Mouse (Mus musculus): ENCODE data around the gene Nemp1. TPM values are rescaled to one million over a fixed set of nuclear protein-coding genes. Genes with fewer than 3 reads are reported as not detected.

The Nemp1 gene
- total RNA-seq, 2 experiments from 2014 or later = 1.5 to 2.1 TPM

- TF ChIP-seq CTCF (IDR thresholded peaks at IDR 0.05) = no peak
- DNase-seq = no peak
- intact Hi-C loops (cut with DNase I) = no loop called here
These were observed 57.5 kb downstream of the Nemp1 start, which contains the start of gene Tac2 for GRCm38 (mm10) chr10:127724178-127724577. Gene Tac2 (plus strand): TSS chr10:127724478.

GRCm38 (mm10) chr10:127725136-127725535 is 58.4 kb downstream of the Nemp1 start:
- no peak overlapping the region for H3K4me3 ChIP-seq
- DNase-seq = no peak
- TF ChIP-seq CTCF (IDR thresholded peaks at IDR 0.05) = no peak
- intact Hi-C loops (cut with DNase I) = no loop called here
- H3K27ac ChIP-seq = no peak overlapping the region

More at GRCm38 (mm10) chr10:127724178-127724577, 57.5 kb downstream of the Nemp1 start, which contains the start of gene Tac2:
- Histone ChIP-seq H3K4me3 (no peak within 1 kb of the TSS), H3K27ac (no peak within 1 kb of the TSS)

- intact Hi-C loops (cut with DNase I) = no loop called here
- TF ChIP-seq CTCF (IDR thresholded peaks at IDR 0.05) = no peak
These were observed 61.7 kb downstream of the Nemp1 start for GRCm38 (mm10) chr10:127728437-127728836.

GRCm38 (mm10) chr10:127730285-127730932 is 63.7 kb downstream of the Nemp1 start:
- intact Hi-C loops (cut with DNase I) = no loop called here
- Histone ChIP-seq H3K4me3 (no peak overlapping the region), H3K27ac (no peak overlapping the region)
- no peak for DNase-seq
- no peak for TF ChIP-seq CTCF (IDR thresholded peaks at IDR 0.05)

More at GRCm38 (mm10) chr10:127728437-127728836, 61.7 kb downstream of the Nemp1 start:
- no peak overlapping the region for H3K27ac ChIP-seq
- H3K4me3 ChIP-seq = no peak overlapping the region
- DNase-seq = no peak

- no peak for TF ChIP-seq CTCF (IDR thresholded peaks at IDR 0.05)
- H3K4me3 ChIP-seq = no peak overlapping the region
- no peak overlapping the region for H3K27ac ChIP-seq
- no peak for DNase-seq
- intact Hi-C loops (cut with DNase I) = no loop called here
These were observed 64.2 kb downstream of the Nemp1 start for GRCm38 (mm10) chr10:127730933-127731310.

- intact Hi-C loops (cut with DNase I) = no loop called here
- TF ChIP-seq CTCF (IDR thresholded peaks at IDR 0.05) = no peak
These were observed 64.7 kb downstream of the Nemp1 start for GRCm38 (mm10) chr10:127731397-127731796.

GRCm38 (mm10) chr10:127734434-127734833 is 67.7 kb downstream of the Nemp1 start:
- intact Hi-C loops (cut with DNase I) = no loop called here
- peak; percentile 20; the same call in 1 of the 2 replicates for TF ChIP-seq CTCF (IDR thresholded peaks at IDR 0.05)
- no peak for DNase-seq
- Histone ChIP-seq H3K4me3 (no peak overlapping the region), H3K27ac (no peak overlapping the region)

More at GRCm38 (mm10) chr10:127731397-127731796, 64.7 kb downstream of the Nemp1 start:
- H3K27ac ChIP-seq = no peak overlapping the region
- no peak for DNase-seq
- H3K4me3 ChIP-seq = no peak overlapping the region

GRCm38 (mm10) chr10:127736266-127736665 is 69.6 kb downstream of the Nemp1 start:
- no peak for TF ChIP-seq CTCF (IDR thresholded peaks at IDR 0.05)
- intact Hi-C loops (cut with DNase I) = loop anchor here (5.0 kb wide), 2 partner anchors 94 to 276 kb away; partner anchors contain the start of gene Stat6
- H3K27ac ChIP-seq = no peak overlapping the region
- no peak overlapping the region for H3K4me3 ChIP-seq
- no peak for DNase-seq

- H3K27ac ChIP-seq = no peak overlapping the region
- no peak for TF ChIP-seq CTCF (IDR thresholded peaks at IDR 0.05)
- no peak overlapping the region for H3K4me3 ChIP-seq
- intact Hi-C loops (cut with DNase I) = loop anchor here (5.0 kb wide), 2 partner anchors 95 to 275 kb away; partner anchors contain the start of gene Stat6
- DNase-seq = no peak
These were observed 70.2 kb downstream of the Nemp1 start for GRCm38 (mm10) chr10:127736916-127737315.

GRCm38 (mm10) chr10:127737552-127737951 is 70.9 kb downstream of the Nemp1 start:
- no peak overlapping the region for H3K4me3 ChIP-seq
- TF ChIP-seq CTCF (IDR thresholded peaks at IDR 0.05) = no peak
- DNase-seq = no peak
- intact Hi-C loops (cut with DNase I) = loop anchor here (5.0 kb wide), 2 partner anchors 95 to 275 kb away; partner anchors contain the start of gene Stat6
- H3K27ac ChIP-seq = no peak overlapping the region

GRCm38 (mm10) chr10:127738151-127738882 is 71.6 kb downstream of the Nemp1 start:
- DNase-seq = no peak
- intact Hi-C loops (cut with DNase I) = loop anchor here (2.0 to 5.0 kb wide), 3 partner anchors 96 to 274 kb away; partner anchors contain the start of gene Stat6
- TF ChIP-seq CTCF (IDR thresholded peaks at IDR 0.05) = peak; percentile 71
- peak overlapping the region; percentile 92 for H3K4me3 ChIP-seq
- peak overlapping the region; percentile 81; the same call in 1 of the 2 replicates for H3K27ac ChIP-seq

- Histone ChIP-seq H3K4me3 (peak within 1 kb of the TSS; percentile 92), H3K27ac (peak within 1 kb of the TSS; percentile 86)
- peak; percentile 74 for TF ChIP-seq CTCF (IDR thresholded peaks at IDR 0.05)
- intact Hi-C loops (cut with DNase I) = loop anchor here (2.0 to 5.0 kb wide), 3 partner anchors 97 to 273 kb away; partner anchors contain the start of gene Stat6
- DNase-seq = peak; percentile 92
These were observed 72.5 kb downstream of the Nemp1 start, which contains the start of gene Zbtb39 for GRCm38 (mm10) chr10:127739083-127739660. Gene Zbtb39 (plus strand): TSS chr10:127739538.

Data from gastrocnemius, adult 2 months (tissue).